Mouse (Mus musculus) kidney, postnatal 25 days (tissue): ENCODE results near the gene Flywch1.

Experiments used
- DNase-seq, 2 experiments: peaks; one replicate each; pipeline ENCODE4 v3.0.0; 2021; ENCODE audit warnings: mixed read lengths in 2 of 2

Flywch1 gene

DNA sequence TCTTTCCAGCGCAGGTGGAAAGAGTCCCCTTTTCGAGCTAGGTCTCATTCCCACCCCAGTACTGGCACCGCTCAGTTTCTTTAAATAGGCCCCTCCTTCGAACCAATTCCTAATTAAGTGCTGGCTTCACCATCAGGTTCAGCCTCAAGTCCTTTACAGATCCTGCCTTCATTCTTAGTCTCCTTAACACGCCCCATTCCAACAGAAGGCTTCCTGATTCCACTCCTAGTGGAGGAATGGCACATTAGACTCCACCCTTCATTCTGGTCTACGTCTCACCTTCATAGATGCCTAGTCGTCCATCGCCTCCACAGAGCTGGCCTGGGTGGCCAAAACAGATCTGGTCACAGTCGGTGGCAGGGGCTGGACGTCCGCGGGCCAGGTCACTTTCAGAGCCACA is 28.5 kb downstream of the Flywch1 start:
- no peak for DNase-seq

DNA sequence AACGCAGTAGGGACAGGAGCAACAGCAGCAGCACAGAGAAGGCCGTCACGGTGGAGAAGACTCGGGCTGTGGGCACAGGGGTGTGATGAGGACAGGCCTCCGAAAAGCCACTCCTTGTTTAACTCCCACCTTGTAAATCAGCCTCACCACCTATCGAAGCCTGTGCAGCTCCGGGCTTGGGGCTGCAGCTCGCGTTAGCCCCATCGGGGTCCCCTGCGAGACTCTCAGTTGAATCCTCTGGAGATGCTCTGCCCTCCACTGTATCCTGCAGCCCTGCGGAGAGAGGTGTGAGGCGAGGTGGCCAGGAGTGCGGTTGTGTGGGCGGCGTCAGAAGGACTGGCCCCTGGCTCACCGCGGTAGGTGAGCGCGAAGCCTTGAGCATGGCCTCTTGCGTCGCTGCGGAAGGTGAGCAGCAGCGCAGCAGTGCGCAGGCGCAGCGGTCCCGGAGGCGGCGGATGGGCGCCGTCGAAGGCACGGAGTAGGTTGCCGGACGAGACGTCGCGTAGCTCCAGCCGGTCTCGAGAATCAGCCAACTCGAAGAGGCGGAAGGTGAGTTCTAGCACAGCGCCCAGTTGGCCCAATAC is 29.1 kb downstream of the Flywch1 start:
- peak; percentile 46 to 65 for DNase-seq

DNA sequence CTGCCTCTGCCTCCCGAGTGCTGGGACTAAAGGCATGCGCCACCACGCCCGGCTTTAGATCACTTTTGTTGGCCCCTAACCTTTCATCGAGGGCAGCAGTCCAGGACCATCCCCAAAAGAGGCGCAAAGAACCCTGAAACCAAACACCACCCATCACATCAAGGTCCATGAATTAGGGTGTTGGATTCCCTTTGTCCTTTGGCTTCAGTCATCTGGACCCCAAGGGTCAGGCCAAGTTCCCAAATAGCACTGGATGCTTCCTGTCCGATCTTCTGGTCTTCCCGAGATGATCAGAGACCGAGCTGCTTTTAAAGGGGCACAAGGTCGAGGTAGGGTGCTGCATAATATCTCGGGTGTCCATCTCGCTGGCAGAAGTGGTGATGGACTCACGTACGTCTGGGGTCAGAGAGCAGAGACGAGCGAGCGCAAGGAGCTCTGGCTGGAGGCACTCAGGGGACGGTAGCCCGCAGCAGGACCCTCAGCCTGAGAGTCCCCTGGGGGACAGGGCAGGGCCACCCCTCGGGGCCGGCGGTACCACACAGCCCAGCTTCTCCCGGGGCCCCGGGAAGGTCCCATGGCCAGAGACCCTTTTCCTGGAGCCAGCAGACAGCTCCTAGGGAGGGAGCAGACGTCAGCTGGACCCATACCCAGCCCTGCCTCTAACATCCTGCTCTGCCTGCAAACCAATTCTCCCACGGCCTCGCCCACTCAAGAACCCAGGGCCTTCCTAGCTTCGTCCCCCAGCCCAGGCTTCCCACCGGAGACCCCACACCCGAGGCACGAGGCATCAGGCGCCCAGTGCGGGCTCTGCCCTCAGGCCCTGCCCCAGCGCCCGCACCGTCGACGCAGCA is 29.8 kb downstream of the Flywch1 start:
- no peak for DNase-seq

DNA sequence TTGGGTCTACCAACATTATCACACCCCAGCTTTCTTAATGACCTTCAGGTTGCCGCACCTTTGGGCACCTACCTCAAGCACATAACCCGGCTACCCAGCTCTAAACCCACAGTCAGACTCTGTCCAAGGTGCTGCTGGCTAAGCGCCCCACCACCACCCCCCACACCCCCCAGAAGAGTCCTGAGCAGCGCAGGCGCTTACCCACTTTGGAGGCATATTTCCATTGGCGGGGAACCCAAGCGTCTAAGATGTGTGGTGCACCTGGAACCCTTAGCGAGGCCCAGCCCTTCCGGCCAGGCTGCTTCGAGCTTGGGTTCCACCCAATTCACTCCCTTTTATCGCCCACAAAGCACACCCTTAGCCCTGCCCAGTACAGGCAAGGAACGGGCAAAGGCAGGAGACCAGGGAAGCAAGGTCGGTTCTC is 30.8 kb downstream of the Flywch1 start, which contains the start of gene Paqr4:
Gene Paqr4, minus strand, starts transcription at position 270 of the 424 bp plus-strand sequence.
- no peak for DNase-seq

DNA sequence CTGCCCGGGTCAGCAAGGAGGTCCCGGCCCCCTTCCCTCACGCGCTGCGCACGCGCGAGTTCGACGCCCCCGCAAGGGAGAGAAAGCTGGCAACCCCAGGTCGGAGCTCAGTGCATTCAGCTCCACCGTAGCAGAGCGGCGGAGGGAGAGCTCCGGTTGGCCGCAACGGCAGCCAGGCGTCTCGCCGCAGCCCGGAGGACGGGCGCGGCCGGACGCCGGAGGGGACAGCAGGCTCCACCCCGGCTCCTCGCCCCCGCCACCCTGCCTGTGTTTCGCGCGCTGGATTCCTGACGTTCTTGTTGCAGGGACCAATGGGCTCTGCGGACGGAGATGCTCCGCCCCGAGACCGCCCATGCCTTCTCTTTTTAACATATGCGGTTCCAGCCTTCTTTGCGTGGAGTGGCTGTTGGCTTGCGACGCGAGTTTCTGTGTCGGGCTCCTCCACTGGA is 31.2 kb downstream of the Flywch1 start:
- peak; percentile 90 to 94 for DNase-seq

DNA sequence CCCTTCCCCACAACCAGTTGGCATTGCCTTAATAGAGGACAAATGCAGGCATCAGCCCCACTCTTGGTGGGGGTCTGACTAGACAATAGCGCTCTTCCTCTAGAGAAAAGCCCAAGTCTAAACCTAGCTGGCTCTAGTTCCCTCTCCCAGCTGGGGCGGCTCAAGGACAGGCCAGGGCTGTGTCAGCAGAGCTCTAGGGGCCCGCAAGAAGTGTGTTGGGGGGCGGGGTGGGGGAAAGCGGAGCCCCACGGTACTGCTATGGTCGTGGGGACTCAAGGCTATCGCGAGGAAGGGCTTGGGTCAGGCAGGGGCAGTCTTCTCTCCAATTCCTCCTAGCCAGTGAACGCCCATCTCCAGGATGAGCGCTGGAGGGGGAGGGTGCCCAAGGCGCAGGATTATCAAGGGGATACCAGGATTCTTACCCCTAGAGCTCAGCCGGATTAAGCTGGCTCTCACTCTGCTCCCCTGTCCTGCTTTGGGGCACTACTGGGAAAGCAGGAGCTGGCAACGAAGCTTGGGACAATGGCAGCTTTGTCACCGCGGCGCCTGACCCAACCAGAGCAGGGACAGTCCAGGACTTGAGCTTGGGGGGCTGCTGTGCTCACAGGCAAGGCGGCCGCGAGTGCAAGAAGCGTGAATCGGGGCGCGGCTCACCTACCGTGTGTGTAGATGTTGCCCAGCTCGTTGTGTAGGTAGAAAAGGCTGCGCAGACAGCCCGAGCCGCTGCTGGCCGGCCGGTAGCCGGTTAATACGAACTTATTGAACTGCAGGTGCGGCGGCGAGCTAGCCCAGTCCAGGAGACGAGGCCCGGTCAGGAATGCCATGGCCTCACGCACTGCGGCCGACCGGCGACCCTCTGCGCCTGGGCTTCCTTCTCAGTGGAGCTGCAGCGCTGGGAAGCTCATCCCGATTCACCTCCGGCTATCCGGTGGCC is 31.9 kb downstream of the Flywch1 start:
- DNase-seq = peak in 1 of 2 experiments; percentile 24

DNA sequence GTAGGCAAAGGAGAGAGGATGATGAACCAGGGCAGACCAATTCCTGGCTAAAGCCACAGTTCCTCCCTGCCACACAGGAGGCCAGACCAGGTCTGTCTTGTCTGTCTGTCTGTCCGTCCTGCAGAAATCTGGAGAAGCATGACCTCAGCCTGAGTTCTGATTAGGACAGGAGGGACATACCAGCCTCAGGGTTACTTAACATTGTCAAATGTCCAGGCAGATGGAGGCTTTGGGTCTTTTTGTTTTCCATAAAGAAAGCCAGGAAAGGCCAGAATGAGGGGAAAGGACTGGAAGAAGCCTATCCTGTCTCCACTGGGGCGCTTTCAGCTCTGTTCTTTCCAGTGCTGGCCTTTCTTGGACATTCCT is 32.6 kb downstream of the Flywch1 start:
- DNase-seq = no peak

DNA sequence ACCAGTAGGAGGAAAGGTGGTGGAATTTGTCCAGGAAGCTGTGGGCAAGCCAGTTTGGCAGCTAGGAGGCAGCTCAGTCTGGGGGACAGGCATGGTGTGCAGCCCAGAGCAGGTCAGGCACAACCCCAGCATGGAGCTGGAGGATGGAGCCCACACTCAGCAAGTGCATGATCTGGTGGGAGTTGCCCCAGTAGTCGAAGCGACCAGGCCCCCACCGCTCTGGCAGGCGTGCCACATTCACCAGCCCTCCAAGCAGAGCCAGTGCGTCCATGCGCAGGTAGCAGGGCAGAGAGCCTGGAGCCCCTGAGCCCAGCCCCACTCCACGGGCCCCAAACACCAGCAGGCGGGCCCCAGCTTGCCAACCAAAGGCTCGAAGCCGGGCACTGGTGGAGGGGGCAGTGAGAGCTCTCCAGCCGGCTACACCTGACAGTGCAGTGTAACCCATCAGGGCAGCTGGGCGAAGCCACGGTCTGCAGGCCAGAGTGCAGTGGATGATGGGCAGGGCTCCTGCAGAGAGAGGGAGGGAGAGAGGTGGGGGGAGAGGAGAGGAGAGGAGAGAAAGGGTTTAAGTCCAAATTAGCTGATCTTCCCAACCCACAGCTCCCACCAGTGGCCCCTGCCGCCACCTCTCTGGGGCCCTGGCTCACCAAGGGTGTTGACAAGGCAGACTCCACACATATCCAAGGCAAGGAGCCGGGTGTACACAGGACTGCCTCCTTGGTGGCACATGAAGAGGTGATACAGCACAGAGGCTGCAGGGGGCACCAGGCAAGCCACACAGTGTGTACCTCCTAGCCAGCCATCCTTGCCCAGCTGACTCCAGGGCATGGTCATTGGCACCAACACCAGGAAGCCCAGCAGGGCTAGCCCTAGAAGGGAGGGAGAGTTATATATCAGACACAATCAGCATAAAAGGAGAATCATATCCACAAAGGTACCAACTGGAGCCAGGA is 33.6 kb downstream of the Flywch1 start:
- DNase-seq = peak in 1 of 2 experiments; percentile 31

DNA sequence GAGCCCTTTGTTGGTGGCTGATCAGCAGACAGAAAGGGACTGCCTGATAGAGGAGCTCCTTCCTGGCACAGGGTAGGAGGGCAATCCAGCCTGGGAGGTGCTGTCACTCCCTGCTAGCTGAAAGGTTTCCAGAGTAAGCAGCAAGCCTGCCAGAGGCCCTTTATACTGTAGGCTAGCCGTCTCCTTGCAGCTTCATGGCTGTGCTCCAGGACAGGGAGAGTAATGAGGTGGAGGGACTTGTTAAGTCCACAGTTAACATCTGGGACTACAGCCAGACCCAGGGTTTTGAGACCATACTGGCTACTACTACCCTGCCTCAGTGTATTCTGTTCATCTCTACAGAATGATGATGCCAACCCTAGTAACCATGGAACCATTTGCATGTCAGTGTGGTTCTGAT is 37.1 kb downstream of the Flywch1 start:
- DNase-seq = peak in 1 of 2 experiments; percentile 55

DNA sequence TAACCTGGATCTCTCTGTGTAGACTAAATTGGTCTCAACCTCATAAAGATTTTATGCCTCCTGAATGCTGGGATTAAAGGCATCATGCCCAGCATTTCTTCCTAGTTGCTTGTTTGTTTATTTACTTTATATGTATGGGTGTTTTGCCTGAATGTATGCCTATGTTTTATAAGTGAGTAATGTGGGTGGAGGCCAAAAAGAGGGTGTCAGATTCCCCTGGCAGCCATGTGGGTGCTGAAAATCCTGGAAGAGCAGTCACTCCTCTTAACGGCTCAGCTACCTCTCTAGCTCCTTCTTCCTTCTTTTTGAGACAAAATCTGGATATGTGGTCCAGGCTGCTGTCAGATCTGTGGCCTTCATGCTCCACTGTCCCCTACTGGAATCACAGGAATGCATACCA is 41.0 kb downstream of the Flywch1 start:
- DNase-seq = no peak

DNA sequence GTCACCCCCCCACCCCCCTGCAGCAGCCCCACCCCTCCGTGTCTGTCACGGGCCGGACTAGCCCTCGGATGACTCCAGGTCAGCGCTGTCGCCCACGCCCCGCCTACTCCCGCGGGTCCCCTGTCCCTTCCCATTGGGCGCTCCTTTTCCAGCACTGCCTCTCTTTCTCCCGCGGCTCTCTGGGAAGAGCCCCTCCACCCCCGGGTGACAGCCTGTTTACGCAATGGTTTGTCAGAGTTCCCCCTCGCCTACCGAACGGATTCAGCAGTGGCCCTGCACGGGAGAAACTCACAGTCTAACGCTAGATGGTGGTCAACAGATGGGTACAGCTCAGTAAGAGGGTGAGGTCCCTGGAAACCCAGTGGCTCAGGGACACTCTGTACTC is 44.7 kb downstream of the Flywch1 start:
- DNase-seq = peak; percentile 71 to 89

DNA sequence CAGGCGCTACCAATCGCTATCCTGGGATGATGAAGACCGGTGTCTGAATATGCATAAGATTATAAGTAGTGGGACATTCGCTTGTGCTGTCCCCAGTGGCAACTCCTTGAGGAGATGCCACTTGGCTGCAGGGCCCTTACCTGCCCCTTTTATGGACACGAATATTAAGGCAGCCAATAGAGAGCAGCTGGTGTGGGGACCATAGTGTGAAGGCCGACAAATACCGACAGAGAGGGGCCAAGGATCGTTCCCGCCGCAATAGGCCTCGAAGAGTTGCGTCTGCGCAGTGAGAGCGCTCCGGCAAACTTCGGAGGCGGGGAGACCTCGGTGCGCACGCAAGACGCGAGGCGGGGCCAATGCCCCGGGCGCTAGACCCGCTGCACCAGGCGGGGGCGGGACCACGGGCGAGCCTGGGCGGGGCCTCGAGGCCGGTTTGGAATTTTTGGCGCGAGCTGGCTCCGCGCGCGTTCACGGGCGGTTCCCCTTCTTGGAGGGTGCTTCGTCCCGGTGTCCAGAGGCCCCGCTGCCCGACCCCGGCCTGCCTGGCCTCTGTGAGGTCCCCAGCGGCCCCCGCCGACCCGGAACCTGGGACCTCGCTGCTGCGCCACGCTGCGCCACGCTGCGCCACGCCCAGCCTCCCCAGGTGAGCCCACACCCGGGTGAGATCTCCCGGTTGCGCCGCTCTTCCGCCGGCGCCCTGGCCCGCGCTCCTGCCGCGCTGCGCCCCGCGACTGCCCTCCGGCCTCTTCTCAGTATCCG is 45.2 kb downstream of the Flywch1 start, which contains the start of gene Pkmyt1:
Gene Pkmyt1, plus strand, starts transcription at position 338 of the 759 bp plus-strand sequence.
- DNase-seq = peak; percentile 95 to 96

DNA sequence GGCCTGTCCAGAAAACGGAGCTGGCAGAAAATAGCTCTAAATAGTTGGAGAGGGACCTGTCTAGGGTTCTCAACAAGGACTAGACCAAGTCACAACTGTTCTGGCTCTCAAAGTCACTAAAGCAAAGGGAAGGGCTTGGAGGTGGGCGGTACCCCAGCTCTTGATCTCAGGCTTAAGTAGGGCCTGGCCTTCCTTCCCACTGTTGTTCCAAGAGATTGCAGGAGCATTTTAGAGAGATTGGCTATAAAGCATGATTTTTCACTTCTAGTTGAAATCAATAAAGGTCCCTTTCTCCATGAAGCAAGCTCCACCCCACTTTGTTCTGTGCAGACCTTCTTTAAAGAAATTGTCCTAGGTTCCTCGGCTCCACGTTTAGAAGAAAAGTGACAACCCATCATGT is 45.9 kb downstream of the Flywch1 start:
- DNase-seq = no peak

DNA sequence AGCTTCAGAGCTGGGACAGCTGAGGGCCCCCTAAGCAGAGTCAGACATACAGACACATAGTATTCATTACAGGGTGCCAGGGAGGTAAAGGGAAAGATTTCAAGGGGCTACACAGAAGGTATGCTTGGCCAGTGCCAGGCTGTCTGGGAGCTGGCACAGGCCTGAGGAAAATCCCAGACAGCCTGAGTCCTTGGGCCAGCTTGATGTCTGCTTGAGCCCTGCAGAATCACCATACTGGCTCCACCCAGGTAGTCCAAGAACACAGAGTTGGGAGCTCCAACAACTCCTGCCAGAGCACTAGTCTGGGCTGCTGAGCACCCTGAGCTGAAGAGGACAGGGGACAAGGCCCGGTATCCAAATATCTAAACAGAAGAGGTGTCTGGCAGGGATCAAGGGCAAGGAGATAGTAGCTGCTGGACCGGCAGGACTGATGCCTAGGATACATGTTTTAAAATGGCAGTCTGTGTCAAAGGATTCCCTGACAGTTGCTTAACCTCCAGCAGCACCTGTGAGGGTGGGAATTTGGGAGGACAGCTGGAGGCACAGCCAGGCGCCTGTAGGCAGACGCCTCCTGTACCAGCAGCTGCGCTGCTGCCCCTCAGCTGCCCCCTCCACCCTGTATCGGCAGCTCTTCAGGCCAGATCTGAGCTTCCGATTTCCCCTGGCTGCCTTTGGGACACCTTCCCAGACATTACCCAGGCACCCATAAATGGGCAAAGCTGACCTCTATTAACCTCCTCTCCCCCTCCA is 48.9 kb downstream of the Flywch1 start, which contains the start of gene 1520401A03Rik:
Gene 1520401A03Rik, minus strand, starts transcription at position 408 of the 750 bp plus-strand sequence.
- DNase-seq = no peak

DNA sequence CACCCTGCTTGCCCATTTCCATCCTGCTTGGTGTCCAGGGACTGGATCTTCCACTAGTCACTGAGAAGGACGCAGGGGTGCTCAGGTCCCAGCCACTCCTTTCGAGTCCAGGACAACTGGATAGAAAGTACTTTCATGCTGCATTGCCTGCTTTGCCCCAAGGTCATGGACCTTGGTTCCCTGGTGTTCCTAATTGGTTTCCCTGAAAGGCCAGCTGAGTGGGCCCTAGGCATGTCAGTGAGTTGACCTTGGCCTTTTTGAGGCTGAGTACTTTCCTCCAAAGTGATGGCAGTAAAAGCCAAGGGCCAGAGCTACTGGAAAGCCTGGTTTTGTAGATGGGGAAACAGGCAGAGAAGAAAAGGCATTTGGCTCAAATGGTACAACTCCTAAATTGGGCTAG is 49.5 kb downstream of the Flywch1 start:
- DNase-seq = no peak

DNA sequence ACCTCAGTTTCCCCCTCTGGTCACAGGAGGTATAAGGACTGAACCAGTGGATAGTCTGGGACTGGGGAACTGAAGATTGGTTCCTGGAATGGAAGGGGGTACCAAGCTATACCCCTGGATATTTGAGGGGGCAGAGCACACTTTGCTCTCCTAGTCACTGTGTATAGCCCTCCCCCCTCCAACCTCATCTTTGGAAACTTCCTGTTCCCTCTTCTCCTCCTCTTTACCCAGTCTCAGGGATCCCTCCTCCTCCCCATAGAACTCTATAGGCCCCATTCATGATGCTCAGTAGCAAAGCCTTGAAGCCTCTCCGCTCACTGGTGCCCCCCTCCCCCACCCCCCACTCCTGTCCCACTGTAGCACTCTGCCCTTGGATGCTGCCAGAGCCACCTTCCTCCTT is 51.9 kb downstream of the Flywch1 start:
- no peak for DNase-seq

DNA sequence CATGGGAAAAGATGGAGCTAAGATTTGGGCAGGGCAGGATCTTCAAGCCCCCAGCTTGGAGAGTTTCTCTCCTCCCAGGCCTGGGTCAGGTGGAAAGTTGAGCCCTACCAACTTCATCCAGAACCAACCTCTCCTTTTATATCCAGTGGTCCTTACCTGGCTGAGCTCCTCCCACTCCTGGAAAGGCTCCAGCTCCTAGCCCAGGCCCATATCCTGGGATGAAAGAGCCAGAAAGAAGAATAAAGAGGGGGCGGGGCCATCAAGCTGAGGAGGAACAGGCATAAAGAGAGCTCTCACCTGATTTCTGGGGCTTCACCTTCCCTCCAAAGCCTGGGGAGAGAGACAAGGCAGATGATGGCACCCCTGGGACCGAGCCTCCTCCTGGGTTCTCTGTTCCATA is 54.4 kb downstream of the Flywch1 start:
- no peak for DNase-seq

DNA sequence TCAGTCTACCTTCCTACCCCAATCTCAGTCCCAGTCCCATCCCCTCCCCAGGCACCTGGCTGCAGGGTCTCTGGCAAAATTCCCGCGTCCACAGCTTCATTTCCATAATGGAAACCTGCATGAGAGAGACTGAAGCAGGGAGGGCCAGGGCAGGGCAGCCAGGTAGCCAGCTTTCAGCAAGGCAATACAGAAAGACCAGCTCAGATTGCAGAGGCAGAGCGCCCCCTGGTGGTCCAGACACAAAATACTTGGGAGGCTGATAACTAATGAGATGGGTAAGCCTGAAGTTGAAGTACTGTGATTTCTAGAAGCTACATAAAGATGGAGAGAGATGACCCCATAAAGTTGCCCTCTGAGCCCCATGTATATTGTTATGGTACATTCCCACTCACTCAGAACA is 65.2 kb downstream of the Flywch1 start:
- peak; percentile 76 to 82 for DNase-seq

DNA sequence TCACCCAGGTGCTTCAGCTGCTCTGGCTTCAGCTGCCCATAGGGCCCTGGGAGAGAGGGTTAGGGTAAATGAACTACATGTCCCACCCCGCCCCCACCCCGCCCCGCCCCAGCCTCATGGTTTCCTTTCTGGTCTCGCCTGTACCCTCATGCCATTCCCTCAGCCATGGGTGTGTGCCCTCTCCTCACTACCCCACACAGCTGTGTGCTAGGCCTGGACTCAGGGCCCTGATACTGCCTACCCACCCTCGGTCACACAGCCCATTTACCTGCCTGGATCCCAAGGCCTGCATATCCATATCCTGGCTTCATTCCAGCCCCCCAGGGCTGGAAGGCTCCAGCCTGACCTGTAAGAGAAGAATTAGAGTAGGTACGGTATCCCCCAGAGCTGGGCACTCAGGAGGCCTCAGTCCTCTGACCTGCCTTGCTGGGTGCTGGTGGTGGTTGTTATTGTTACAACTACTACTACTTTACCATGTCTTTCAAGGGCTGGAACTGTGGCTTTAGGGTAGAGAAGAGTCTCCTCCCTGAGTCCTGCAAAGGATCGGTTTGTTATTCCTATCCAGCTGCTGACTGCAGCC is 65.8 kb downstream of the Flywch1 start:
- DNase-seq = no peak

DNA sequence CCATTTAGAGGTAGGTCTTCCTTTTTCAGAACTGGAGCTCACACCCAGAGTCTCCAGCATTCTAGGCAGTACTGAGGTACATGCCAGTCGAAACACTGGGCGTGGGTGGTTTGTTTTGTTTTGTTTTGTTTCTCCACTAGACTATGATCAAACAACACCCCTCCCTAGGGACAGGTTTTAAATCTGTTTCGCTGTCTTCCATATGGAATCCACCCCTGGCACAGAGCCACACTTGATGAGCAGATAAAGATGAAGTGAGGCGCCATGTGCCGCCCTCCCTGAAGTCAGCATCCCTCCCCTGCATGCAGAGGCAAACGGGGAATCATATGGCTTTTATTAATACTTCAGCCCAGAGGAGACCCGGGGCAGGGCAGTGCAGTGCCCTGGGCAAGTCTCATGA is 66.7 kb downstream of the Flywch1 start:
- DNase-seq = no peak
